Mouse (Mus musculus) brain, embryonic 14.5 days (tissue): Measurements from ENCODE around the gene Ccdc34.

Experiments used
- CTCF ChIP-seq: fragments of 200-500 bp; IDR thresholded peaks from 2 replicates; pipeline ENCODE4 v1.5.1; 2012; ENCODE audit warnings: inconsistent platforms, mild to moderate bottlenecking, moderate library complexity, borderline replicate concordance; ENCODE audit not compliant: insufficient read depth, insufficient read length; ENCODE audit errors: extremely low read depth
- POLR2A ChIP-seq: fragments of 200-500 bp; IDR thresholded peaks from 2 replicates; pipeline ENCODE4 v1.6.1; 2012; ENCODE audit warnings: mild to moderate bottlenecking, inconsistent platforms, borderline replicate concordance; ENCODE audit not compliant: poor library complexity, insufficient read depth, insufficient read length, severe bottlenecking; ENCODE audit errors: extremely low read depth

GRCm38 (mm10) chr2:110085701-110086143, 68.1 kb downstream of the Ccdc34 start:
- TF ChIP-seq POLR2A (no peak), CTCF (no peak)
